Mouse (Mus musculus): ENCODE data around the gene Gm20708. TPM values are rescaled to one million over a fixed set of nuclear protein-coding genes. Genes with fewer than 3 reads are reported as not detected.

Gene Gm20708
- 1.5 TPM for polyA plus RNA-seq (2017; shearing (Covaris generic))

DNA sequence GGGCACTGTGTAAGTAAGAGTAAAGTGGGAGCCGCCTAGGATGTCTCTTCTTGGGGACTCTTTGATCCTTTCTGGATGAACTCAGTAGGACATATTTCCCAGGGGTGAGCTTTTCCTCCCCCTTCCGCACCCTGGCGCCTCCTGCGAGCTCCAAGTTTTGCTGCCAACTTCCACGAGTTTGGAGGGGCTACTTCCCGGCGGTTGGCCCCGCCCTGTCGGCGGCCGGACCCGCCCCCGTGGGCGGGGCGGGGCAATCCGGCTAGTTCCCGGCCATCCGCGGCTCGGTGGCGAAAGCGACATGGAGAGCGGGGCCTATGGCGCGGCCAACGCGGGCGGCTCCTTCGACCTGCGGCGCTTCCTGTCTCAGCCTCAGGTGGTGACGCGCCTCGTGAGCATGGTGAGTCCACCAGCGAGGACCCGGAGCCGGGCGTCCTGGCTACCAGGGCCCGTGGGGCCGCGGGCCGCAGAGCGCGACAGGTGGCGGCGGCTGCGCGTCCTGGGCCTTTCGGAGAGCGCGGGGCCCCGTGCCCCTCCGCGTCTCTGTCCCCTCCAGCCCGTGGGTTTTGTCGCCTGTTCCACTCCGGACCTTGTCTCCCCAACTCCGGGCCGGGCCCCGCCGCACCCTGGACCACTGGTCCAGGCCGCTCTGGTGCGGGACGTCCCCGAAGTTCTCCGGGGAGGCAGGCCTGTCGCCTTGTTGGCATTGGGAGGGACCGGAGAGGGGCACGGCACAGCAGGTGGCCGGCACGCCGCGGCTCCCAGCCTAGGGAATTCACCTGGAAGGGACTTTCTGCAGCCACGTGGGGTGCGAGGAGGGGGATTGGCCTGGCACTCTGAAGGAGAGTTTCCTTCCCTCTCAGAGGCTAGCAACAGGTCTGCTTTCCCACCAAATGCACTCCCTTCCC, at the start of gene Gm20708, which contains the start of gene Syngr2:
Gene Gm20708, plus strand, starts transcription at position 262 of the 905 bp plus-strand sequence.
Gene Syngr2, plus strand, starts transcription at position 262 of the 905 bp plus-strand sequence.

DNA sequence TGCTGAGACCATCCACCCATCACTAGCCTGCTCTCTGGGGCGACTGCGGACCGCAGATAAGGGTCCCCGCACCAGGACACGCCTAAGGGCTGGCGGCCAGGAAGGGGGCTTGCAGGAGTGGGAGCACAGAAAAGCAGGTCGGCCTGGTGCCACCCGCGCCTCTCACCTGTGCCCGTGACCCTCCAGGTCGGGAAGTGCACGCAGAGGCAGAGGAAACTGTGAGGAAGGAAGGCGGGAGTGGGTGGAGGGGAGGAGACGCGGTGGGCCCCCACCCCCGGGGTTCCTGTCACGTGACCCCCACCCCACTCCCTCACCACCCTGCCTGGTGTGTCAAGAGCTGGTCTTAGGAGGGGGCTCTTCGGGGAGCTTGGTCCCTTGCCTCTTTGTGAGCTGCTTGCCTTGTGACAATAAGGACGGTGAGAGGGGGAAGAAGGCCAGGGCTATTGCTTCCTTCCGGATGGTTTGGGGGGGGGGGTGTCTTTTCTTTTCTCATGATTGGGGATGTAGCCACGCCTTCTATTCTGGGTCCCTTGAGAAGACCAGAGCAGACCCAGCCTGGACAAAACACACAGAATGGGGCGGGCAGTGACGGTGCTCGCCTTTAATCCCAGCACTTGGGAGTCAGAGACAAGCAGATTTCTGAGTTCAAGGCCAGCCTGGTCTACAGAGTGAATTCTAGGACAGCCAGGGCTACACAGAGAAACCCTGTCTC, 27.3 kb upstream of the Gm20708 start, which contains the start of the genes Tmc8 and Tmc6:
Gene Tmc8, plus strand, starts transcription at position 84 of the 712 bp plus-strand sequence.
Gene Tmc6, minus strand, starts transcription at position 206 of the 712 bp plus-strand sequence.

DNA sequence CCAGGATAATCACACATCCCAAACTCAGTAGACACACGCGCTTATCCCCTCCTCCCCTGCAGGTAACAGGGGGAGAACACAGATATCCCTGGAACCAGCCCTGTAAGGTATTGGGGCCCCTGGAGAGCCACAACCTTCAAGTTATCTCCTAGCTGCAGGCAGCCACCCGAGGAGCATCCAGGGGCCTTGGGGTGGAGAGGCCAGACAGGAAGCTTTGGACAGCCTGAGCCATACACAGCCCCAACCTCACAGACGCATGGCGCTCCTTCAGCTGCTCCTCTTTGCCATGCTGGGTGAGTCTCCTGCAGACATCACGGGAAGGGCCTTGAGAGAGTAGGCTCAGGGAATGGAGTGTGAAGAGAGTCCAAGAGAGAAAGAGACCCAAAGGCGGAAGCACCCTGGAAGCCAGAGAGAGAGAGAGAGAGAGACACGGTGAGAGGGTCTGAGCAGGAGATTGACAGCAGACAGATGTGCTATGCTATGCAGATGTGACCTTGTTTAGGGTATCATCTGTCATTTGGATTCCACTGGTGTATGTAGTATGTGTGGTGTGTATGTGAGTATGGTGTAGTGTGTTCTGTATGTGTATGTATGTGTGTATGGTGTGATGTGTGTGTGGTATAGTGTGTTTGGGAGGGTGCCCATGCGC, 11.8 kb upstream of the Gm20708 start, which contains the start of gene 6030468B19Rik:
Gene 6030468B19Rik, plus strand, starts transcription at position 150 of the 649 bp plus-strand sequence.

DNA sequence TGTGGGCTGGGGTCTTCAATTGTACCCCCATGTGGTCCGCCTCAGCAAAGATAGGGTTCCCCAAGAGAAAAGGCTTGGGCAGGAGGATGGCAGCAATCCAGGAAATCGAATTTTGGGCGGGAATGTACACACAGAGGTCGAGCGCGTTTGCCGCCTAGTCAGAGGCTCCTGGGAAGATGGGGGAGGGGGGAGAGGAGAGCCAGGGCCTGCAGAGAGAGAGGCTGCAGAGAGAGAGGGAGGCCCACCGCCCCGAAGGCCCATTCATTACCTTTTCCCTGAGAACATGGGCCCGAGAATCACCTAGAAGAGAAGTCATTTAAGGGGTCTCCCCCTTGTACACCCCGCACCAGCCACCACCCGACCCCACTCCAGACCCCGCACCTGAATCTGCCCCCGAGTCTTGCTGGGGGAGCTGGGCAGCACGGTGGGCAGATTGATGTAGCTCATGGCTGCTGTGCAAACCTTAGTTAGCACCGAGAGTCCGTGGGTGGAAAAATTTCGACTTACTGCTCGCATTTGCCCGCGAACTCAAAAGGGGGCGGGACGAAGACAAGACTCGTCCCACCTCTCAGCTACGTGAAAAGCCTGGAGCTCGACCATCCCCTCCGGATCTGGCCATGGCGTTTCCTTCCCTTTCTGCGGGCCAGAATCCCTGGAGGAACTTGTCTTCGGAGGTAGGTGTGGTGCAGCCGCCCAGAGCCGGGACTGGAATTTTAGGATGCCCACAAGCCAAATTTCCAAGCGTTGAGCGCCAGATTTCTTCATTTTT, 16.0 kb downstream of the Gm20708 start, which contains the start of the genes Afmid and Tk1:
Gene Afmid, plus strand, starts transcription at position 592 of the 769 bp plus-strand sequence.
Gene Tk1, minus strand, starts transcription at position 760 of the 769 bp plus-strand sequence.

DNA sequence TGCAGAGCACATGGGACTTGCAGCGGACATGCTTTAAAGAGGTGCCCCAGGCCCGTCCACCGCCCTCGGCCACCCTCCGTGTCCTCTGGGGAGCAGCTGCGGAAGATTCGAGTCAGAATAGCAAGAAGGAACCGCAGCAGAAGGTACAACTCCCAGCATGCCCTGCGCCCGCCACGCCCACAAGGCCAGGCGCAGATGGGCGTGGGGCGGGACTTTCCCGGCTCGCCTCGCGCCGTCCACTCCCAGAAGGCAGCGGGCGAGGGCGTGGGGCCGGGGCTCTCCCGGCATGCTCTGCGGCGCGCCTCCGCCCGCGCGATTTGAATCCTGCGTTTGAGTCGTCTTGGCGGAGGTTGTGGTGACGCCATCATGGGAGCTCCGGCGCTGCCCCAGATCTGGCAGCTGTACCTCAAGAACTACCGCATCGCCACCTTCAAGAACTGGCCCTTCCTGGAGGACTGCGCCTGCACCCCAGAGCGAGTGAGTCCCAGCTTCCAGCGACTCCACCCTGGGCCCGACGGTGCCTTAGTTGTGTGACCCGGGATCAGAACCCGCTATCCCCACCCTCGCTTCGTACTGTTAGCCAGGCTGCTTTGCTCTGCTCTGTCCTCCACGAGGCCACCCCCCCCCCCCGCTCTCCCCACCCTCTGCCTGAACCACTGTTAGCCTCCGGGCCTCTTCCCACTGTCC, 39.7 kb downstream of the Gm20708 start, which contains the start of gene Birc5:
Gene Birc5, plus strand, starts transcription at position 267 of the 687 bp plus-strand sequence.

DNA sequence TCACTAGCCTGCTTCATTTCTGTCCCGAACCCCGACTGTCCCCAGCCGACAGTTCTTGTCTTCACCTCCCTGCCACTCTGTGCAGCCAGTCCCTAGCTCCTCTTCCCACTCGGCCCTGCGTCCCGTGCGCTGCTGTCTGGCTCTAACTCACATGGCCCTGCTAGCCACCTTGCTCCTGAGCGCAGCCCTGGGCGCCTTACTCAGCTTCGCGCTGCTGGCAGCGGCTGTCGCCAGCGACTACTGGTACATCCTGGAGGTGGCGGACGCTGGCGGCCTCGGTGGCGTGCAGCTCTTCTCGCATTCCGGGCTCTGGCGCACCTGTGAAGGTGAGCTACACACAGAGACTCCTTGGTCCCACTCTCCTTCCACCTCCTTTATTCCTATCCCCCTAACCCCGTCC, 51.1 kb downstream of the Gm20708 start, which contains the start of gene Tmem235:
Gene Tmem235, plus strand, starts transcription at position 152 of the 400 bp plus-strand sequence.

DNA sequence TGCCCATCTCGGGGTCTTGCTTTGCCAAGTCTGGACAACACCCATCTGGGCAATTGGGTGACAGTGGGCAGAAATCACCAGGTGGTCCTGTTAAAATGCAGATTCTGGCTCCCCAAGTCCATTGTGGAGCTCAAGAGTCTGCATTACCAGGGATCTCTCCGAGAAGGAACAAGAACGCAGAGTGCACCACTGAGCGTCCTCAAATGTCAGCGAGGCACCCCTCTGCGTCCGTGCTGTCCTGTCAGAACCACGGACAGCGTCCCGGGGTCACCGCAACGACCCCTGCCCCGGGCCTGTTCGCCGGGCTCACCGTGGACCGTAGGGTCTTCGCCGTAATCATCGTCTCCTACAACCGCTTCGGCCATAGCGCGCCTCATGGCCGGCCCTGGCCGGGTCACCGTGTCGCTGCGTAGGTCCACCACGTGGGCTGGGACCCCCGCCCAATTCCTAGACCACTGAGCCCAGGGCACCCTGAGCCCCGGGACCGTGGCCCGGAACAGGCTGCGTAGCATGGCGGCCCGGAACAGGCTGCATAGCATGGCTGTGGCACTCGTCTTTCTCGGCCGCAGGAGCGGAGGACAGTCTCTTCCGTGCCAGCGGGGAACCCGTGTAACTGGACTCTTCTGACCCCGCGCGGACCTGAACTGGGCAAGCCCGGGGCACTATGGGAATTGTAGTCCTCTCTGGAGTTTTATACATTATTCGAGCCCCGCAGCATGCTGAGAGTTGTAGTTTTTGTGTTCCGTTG, 63.6 kb downstream of the Gm20708 start, which contains the start of gene Tha1:
Gene Tha1, minus strand, starts transcription at position 621 of the 748 bp plus-strand sequence.

Other genes with a start within 250 kb of the Gm20708 start
- gene Tnrc6c, start 155.4 kb upstream of the Gm20708 start, polyA plus RNA-seq (2017; shearing (Covaris generic)): 26.9 TPM
- 75.5 TPM for gene Tmc8, start 27.6 kb upstream of the Gm20708 start, polyA plus RNA-seq (2017; shearing (Covaris generic))
- 143 TPM for gene Tmc6, start 27.5 kb upstream of the Gm20708 start, polyA plus RNA-seq (2017; shearing (Covaris generic))
- gene 6030468B19Rik, start 12.0 kb upstream of the Gm20708 start, polyA plus RNA-seq (2017; shearing (Covaris generic)): not detected
- 63.8 TPM for gene Syngr2, start within 50 bp of the Gm20708 start, polyA plus RNA-seq (2017; shearing (Covaris generic))
- gene Afmid, start 16.3 kb downstream of the Gm20708 start, polyA plus RNA-seq (2017; shearing (Covaris generic)): 7.6 TPM
- gene Tk1, start 16.4 kb downstream of the Gm20708 start, polyA plus RNA-seq (2017; shearing (Covaris generic)): 1.4 TPM
- 0.42 TPM for gene Birc5, start 39.6 kb downstream of the Gm20708 start, polyA plus RNA-seq (2017; shearing (Covaris generic))
- not detected for gene Tmem235, start 51.1 kb downstream of the Gm20708 start, polyA plus RNA-seq (2017; shearing (Covaris generic))
- 10.7 TPM for gene Tha1, start 63.8 kb downstream of the Gm20708 start, polyA plus RNA-seq (2017; shearing (Covaris generic))
- gene Socs3, start 160.4 kb downstream of the Gm20708 start, polyA plus RNA-seq (2017; shearing (Covaris generic)): 183 TPM
- 43.9 TPM for gene Pgs1, start 176.6 kb downstream of the Gm20708 start, polyA plus RNA-seq (2017; shearing (Covaris generic))